Mouse (Mus musculus) embryonic fibroblast, embryonic 13.5 days (primary cell): ENCODE data around the gene Kcnrg. TPM values are rescaled to one million over a fixed set of nuclear protein-coding genes. Genes with fewer than 3 reads are reported as not detected.
A peak's percentile ranks its signal among the peaks of the same experiment; 100 is the strongest.
"Not testable (repeated sequence)": the region's sequence is repeated elsewhere in the genome, so short reads cannot be mapped to it uniquely, and the experiment has no call there.

Source experiments
- H3K27ac ChIP-seq: 2 replicates; pipeline ENCODE4 v1.5.1; 2012; ENCODE audit warnings: low read length, control low read depth, inconsistent platforms; ENCODE audit not compliant: insufficient read depth
- H3K4me1 ChIP-seq: 2 replicates; pipeline ENCODE4 v1.6.1; 2011; ENCODE audit warnings: low read length; ENCODE audit not compliant: control insufficient read depth, insufficient read depth
- H3K4me3 ChIP-seq: 2 replicates; pipeline ENCODE4 v1.5.1; 2011; ENCODE audit warnings: mild to moderate bottlenecking, control low read depth, low read length; ENCODE audit not compliant: insufficient read depth
- CTCF ChIP-seq: IDR thresholded peaks from 2 replicates; pipeline ENCODE4 v1.5.1; 2011; ENCODE audit warnings: mild to moderate bottlenecking, control low read depth, low read length, moderate library complexity, borderline replicate concordance; ENCODE audit not compliant: insufficient read depth
- POLR2A ChIP-seq: IDR thresholded peaks from 2 replicates; pipeline ENCODE4 v1.6.1; 2011; ENCODE audit warnings: low read depth, mild to moderate bottlenecking, control low read depth, low read length, moderate library complexity
- polyA plus RNA-seq: library from polyadenylated mRNA; stranded (reverse); fragments of >200 nt; gene quantifications from 2 replicates; pipeline ENCODE4 v1.2.4, GENCODE M21; 2011; ENCODE audit warnings: low read depth; ENCODE audit not compliant: missing spikeins, insufficient read length

The Kcnrg gene
- polyA plus RNA-seq, 1 experiment: 0.39 TPM

DNA sequence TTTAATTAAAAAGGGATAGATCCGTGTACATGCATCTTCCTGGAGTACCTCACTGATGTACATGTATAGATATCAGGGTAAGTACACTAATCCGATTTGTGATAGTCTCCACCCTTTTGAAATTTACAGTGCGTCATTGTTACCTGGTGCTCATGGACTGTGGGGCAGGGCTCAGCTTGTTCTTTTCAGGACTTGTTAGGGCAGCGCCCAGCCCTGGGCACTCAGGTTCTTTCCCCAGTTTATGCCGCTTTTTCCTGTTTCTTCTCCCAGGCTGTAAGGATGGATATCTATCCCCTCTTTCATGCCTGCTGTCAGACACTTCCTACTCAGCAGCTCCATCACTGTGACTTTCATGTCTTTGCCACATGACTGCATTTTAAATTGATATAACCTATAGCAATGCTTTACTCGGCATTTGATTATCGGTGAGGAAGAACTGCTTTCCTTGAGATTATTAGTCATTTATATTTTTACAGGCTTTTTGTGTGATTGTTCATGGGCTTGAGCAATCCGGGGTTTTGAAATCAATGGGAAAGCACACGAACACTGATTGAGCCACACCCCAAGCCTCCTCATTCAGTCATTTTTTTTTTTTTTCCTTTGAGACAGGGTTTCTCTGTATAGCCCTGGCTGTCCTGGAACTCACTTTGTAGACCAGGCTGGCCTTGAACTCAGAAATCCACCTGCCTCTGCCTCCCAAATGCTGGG is 10.4 kb upstream of the Kcnrg start:
- Histone ChIP-seq H3K4me3 (no peak overlapping the region), H3K27ac (no peak overlapping the region), H3K4me1 (peaks cover 3% of the 10 kb centered on the region; the same call in 1 of the 2 replicates)
- TF ChIP-seq POLR2A: no peak
- TF ChIP-seq CTCF: no peak

- H3K27ac ChIP-seq: no peak within 1 kb of the TSS
- TF ChIP-seq CTCF: no peak
- peak within 1 kb of the TSS; percentile 84; the same call in 1 of the 2 replicates for H3K4me3 ChIP-seq
- peaks cover 3% of the 10 kb centered on the region; the same call in 1 of the 2 replicates for H3K4me1 ChIP-seq
Measured at GRCm38 (mm10) chr14:61597968-61598367, 9.3 kb upstream of the Kcnrg start, which contains the start of gene Trim13. Trim13 (plus strand) TSS chr14:61598247.

GRCm38 (mm10) chr14:61599057-61599806 is 8.0 kb upstream of the Kcnrg start:
- no peak overlapping the region for H3K27ac ChIP-seq
- TF ChIP-seq CTCF: no peak
- TF ChIP-seq POLR2A: peak; percentile 72

GRCm38 (mm10) chr14:61601348-61601747 is 5.9 kb upstream of the Kcnrg start:
- H3K4me3 ChIP-seq: no peak overlapping the region

More at GRCm38 (mm10) chr14:61599057-61599806, 8.0 kb upstream of the Kcnrg start:
- Histone ChIP-seq H3K4me3 (peak overlapping the region; percentile 84), H3K4me1 (peaks cover 3% of the 10 kb centered on the region; the same call in 1 of the 2 replicates)

DNA sequence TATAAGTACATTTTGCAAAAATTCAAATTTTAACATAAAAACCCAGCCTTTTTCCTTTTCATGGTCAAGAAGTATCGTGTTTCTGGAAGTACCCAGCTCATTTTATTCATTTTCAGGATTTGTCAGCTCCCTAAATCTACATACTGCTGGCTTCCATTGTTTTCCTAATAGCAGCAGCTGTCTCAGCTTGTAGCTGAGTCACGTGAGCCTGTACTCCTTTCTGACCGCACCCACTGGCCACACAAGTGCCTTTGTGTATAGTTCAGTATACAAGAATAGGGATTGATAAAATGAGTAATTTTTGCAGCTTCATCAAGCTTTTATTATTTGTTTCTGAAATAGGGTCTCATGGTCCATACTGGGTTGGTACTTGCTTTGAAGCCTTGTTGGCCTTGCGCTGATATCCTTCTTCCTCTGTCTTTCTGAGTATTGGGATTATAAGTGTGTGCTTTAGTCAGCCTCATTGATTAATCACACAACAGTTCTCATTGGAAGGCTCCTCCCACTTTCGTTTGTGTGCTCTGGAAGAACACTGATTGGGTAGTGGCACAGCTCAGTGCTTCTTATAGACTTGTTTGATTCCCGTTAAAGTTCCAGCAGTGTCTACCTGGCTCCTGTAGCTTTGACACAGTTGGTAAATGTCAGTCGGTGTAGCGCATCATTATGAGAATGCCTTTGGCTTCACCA is 4.0 kb upstream of the Kcnrg start:
- no peak overlapping the region for H3K27ac ChIP-seq
- no peak for TF ChIP-seq POLR2A
- no peak for TF ChIP-seq CTCF
- no peak overlapping the region for H3K4me3 ChIP-seq
- H3K4me1 ChIP-seq: peaks cover 6% of the 10 kb centered on the region; the same call in 1 of the 2 replicates

More at GRCm38 (mm10) chr14:61601348-61601747, 5.9 kb upstream of the Kcnrg start:
- TF ChIP-seq POLR2A (no peak), CTCF (no peak)
- H3K4me1 ChIP-seq: peaks cover 3% of the 10 kb centered on the region; the same call in 1 of the 2 replicates
- H3K27ac ChIP-seq: no peak overlapping the region

DNA sequence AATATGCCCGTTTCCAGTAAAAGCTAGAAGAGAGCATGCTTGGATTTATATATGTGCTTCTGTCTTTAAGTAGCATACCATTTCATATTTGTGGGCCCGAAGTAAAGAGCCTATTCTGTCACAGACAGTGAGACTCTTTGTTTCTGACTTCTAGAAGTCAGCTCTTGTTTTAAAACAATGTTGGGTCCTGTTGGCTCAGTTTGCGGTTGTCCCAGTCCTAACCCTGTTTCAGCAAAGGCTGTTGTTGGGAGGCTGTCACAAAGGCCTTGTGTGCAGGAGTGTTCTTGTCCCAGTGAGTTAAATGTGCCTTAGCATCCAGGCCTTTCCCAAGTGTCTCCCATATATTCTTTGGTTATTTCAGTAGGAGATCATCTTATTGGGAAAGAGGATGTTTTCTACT is 3.2 kb upstream of the Kcnrg start:
- Histone ChIP-seq H3K4me3 (no peak overlapping the region), H3K4me1 (peaks cover 6% of the 10 kb centered on the region; the same call in 1 of the 2 replicates), H3K27ac (no peak overlapping the region)
- TF ChIP-seq CTCF: no peak
- TF ChIP-seq POLR2A: no peak

- H3K4me1 ChIP-seq, H3K4me3 ChIP-seq, H3K27ac ChIP-seq: not testable (repeated sequence)
Measured at GRCm38 (mm10) chr14:61606088-61606487, 1.2 kb upstream of the Kcnrg start.

GRCm38 (mm10) chr14:61611766-61612165 is 4.5 kb downstream of the Kcnrg start:
- no peak for TF ChIP-seq POLR2A
- no peak for TF ChIP-seq CTCF
- Histone ChIP-seq H3K27ac (no peak overlapping the region), H3K4me1 (peaks cover 3% of the 10 kb centered on the region; the same call in 1 of the 2 replicates), H3K4me3 (no peak overlapping the region)

GRCm38 (mm10) chr14:61613319-61613718 is 6.1 kb downstream of the Kcnrg start:
- Histone ChIP-seq H3K4me3 (no peak overlapping the region), H3K27ac (no peak overlapping the region), H3K4me1 (no peaks in the 10 kb centered on the region)
- TF ChIP-seq POLR2A (no peak), CTCF (no peak)

GRCm38 (mm10) chr14:61620371-61620770 is 13.1 kb downstream of the Kcnrg start:
- Histone ChIP-seq H3K27ac (no peak overlapping the region), H3K4me1 (no peaks in the 10 kb centered on the region), H3K4me3 (no peak overlapping the region)
- TF ChIP-seq POLR2A (no peak), CTCF (no peak)

- Histone ChIP-seq H3K4me3 (no peak overlapping the region), H3K4me1 (no peaks in the 10 kb centered on the region), H3K27ac (no peak overlapping the region)
- TF ChIP-seq CTCF (no peak), POLR2A (no peak)
Measured at GRCm38 (mm10) chr14:61635969-61636368, 28.7 kb downstream of the Kcnrg start.
